Comparison of ENCODE assay signal across 16 mouse cellular contexts in the genomic region with DNA sequence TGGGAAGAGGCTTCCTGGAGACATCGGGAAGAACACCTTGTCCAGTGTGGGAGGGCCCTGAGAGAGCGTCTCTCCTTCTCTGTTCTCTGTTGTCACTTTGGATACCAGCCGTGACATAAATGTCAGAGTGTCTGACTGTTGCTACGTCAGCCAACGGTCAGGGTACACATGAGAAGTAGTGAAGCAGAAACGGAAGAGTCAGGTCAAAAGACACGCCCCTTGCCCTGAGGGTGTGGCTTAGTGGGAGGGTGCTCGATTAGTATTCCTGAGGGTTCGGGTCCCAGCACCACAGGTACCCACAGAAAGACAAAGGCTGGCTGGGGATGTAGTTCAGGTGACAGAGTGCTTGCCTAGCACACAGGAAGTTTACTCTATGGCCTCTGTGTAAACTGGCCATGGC. TPM values are rescaled to one million over a fixed set of nuclear protein-coding genes. Genes with fewer than 3 reads are reported as not detected.
A peak's percentile ranks its signal among the peaks of the same experiment; 100 is the strongest.
DNase-seq lines count a peak whose midpoint lies in the region; ATAC-seq and TF ChIP-seq lines count a peak whose summit lies in the region.
"Had no signal": no experiment of that assay in that cellular context is flagged by ENCODE, and none has a peak within 500 bp of the region (broad histone marks: within the 10 kb centered on the region; RNA-seq: fewer than 3 reads in every experiment).

No protein-coding gene starts in this region.

- WGBS in kidney, embryonic 15.5 days = 43% methylated on average over 9 of the region's 9 CpGs
- 37% methylated on average over 9 of the region's 9 CpGs for WGBS in liver, embryonic 12.5 days (ENCODE audit: insufficient replicate concordance)
- 57% methylated on average over 9 of the region's 9 CpGs for WGBS in midbrain, embryonic 11.5 days

- DNase-seq in kidney, adult 18-20 months = peak; percentile 44
- peak; percentile 91 for DNase-seq in R1 (ENCODE audit: low read depth, low spot score)
- no peak for DNase-seq in midbrain, embryonic 11.5 days (ENCODE audit: low spot score, missing footprints)
- DNase-seq in layer of hippocampus, adult 9-11 months = no peak
- DNase-seq: lung, embryonic 14.5 days; right cerebral cortex, postnatal 25 days; thymus, adult 18-20 months had no signal

- no peaks in the 10 kb centered on the region for H3K9me3 ChIP-seq in kidney, embryonic 15.5 days (replicated peaks)
- no peaks in the 10 kb centered on the region for H3K9me3 ChIP-seq in E14TG2a.4 (ENCODE audit: low read length)
- H3K9me3 ChIP-seq in liver, embryonic 12.5 days (replicated peaks) = no peaks in the 10 kb centered on the region
- no peaks in the 10 kb centered on the region for H3K9me3 ChIP-seq in midbrain, embryonic 11.5 days (ENCODE audit: control insufficient read depth, low read length)
- H3K9me3 ChIP-seq: embryonic facial prominence, embryonic 12.5 days had no signal

- H3K27ac ChIP-seq in kidney, embryonic 15.5 days = no peak overlapping the region
- H3K27ac ChIP-seq in liver, embryonic 12.5 days = no peak overlapping the region
- H3K27ac ChIP-seq in midbrain, embryonic 11.5 days (ENCODE audit: low read depth, low read length) = no peak overlapping the region
- H3K27ac ChIP-seq: embryonic facial prominence, embryonic 12.5 days had no signal

- H3K4me1 ChIP-seq in kidney, embryonic 15.5 days = peaks cover 21% of the 10 kb centered on the region
- H3K4me1 ChIP-seq in E14TG2a.4 (replicated peaks; ENCODE audit: low read depth, low read length) = peaks cover 93% of the 10 kb centered on the region
- peaks cover 24% of the 10 kb centered on the region for H3K4me1 ChIP-seq in liver, embryonic 12.5 days
- H3K4me1 ChIP-seq in midbrain, embryonic 11.5 days (ENCODE audit: control insufficient read depth, insufficient read depth, low read length) = no peaks in the 10 kb centered on the region

- H3K36me3 ChIP-seq in kidney, embryonic 15.5 days = peaks cover 25% of the 10 kb centered on the region
- H3K36me3 ChIP-seq in E14TG2a.4 (ENCODE audit: insufficient read depth, low read length) = peaks cover 48% of the 10 kb centered on the region
- H3K36me3 ChIP-seq in liver, embryonic 12.5 days = peaks cover 26% of the 10 kb centered on the region
- H3K36me3 ChIP-seq in midbrain, embryonic 11.5 days (ENCODE audit: control insufficient read depth, insufficient read depth, low read length) = peaks cover 3% of the 10 kb centered on the region; the same call in 1 of the 2 replicates

- TF ChIP-seq CTCF in E14TG2a.4 (conservative IDR thresholded peaks at IDR 0.05; ENCODE audit: low read length) = no peak

- H3K4me2 ChIP-seq in kidney, embryonic 15.5 days = no peak overlapping the region
- H3K4me2 ChIP-seq in liver, embryonic 12.5 days = peak overlapping the region; percentile 32
- no peak overlapping the region for H3K4me2 ChIP-seq in midbrain, embryonic 11.5 days
- H3K4me2 ChIP-seq: embryonic facial prominence, embryonic 12.5 days; lung, embryonic 14.5 days had no signal

- no peak for ATAC-seq in kidney, embryonic 15.5 days (replicated peaks; ENCODE audit: low FRiP score)
- ATAC-seq in liver, embryonic 12.5 days = no peak
- ATAC-seq in midbrain, embryonic 11.5 days (ENCODE audit: low FRiP score) = no peak
- ATAC-seq: CD4-positive, CD25-positive, alpha-beta regulatory T cell, adult 4 months; hindbrain, embryonic 16.5 days; midbrain, embryonic 16.5 days; Patski had no signal

- H3K4me3 ChIP-seq in kidney, embryonic 15.5 days (replicated peaks) = no peak overlapping the region
- peak overlapping the region; percentile 43 for H3K4me3 ChIP-seq in E14TG2a.4 (replicated peaks; ENCODE audit: low read length)
- no peak overlapping the region for H3K4me3 ChIP-seq in liver, embryonic 12.5 days
- no peak overlapping the region for H3K4me3 ChIP-seq in midbrain, embryonic 11.5 days (ENCODE audit: low read depth, low read length)
- H3K4me3 ChIP-seq: embryonic facial prominence, embryonic 12.5 days had no signal

- H3K9ac ChIP-seq in kidney, embryonic 15.5 days = no peak overlapping the region
- no peak overlapping the region for H3K9ac ChIP-seq in liver, embryonic 12.5 days
- no peak overlapping the region for H3K9ac ChIP-seq in midbrain, embryonic 11.5 days (ENCODE audit: low read length)
- H3K9ac ChIP-seq: embryonic facial prominence, embryonic 12.5 days; lung, embryonic 14.5 days had no signal

- H3K27me3 ChIP-seq in kidney, embryonic 15.5 days = no peaks in the 10 kb centered on the region
- peaks cover 3% of the 10 kb centered on the region for H3K27me3 ChIP-seq in E14TG2a.4 (ENCODE audit: insufficient read depth, low read length)
- peaks cover 42% of the 10 kb centered on the region for H3K27me3 ChIP-seq in liver, embryonic 12.5 days (replicated peaks)
- no peaks in the 10 kb centered on the region for H3K27me3 ChIP-seq in midbrain, embryonic 11.5 days (ENCODE audit: control insufficient read depth, insufficient read depth, low read length)
- H3K27me3 ChIP-seq: Patski had no signal

RNA-seq across cellular contexts. Expression of a gene that starts 17.5 kb away (rescaled TPM):
- polyA plus RNA-seq in kidney, embryonic 15.5 days (2015; fragmentation: Nextera tagmentation; extraction: Ambion mirVana) = 52.4 and 54.1 TPM in 2 replicates
- polyA plus RNA-seq in liver, embryonic 12.5 days (2016; fragmentation: Nextera tagmentation; extraction: Ambion mirVana) = 38.9 and 44.0 TPM in 2 replicates
- polyA plus RNA-seq in midbrain, embryonic 11.5 days (2014; fragmentation: Nextera tagmentation; extraction: Ambion mirVana) = 56.6 and 58.9 TPM in 2 replicates

RNA-seq across cellular contexts. Expression of a gene that starts 18.8 kb away (rescaled TPM):
- polyA plus RNA-seq in kidney, embryonic 15.5 days (2015; fragmentation: Nextera tagmentation; extraction: Ambion mirVana) = 0.10 and 0.53 TPM in 2 replicates
- 0.02 TPM in 1 of 2 replicates, not detected in the other for polyA plus RNA-seq in liver, embryonic 12.5 days (2016; fragmentation: Nextera tagmentation; extraction: Ambion mirVana)
- 0.03 TPM in 1 of 2 replicates, not detected in the other for polyA plus RNA-seq in midbrain, embryonic 11.5 days (2014; fragmentation: Nextera tagmentation; extraction: Ambion mirVana)
- polyA plus RNA-seq: heart, postnatal 0 days had no signal

RNA-seq across cellular contexts. Expression of a gene that starts 29.3 kb away (rescaled TPM):
- polyA plus RNA-seq in kidney, embryonic 15.5 days (2015; fragmentation: Nextera tagmentation; extraction: Ambion mirVana) = 3.8 and 3.9 TPM in 2 replicates
- 1.9 and 2.1 TPM in 2 replicates for polyA plus RNA-seq in liver, embryonic 12.5 days (2016; fragmentation: Nextera tagmentation; extraction: Ambion mirVana)
- 3.4 and 3.7 TPM in 2 replicates for polyA plus RNA-seq in midbrain, embryonic 11.5 days (2014; fragmentation: Nextera tagmentation; extraction: Ambion mirVana)

RNA-seq across cellular contexts. Expression of a gene that starts 52.6 kb away (rescaled TPM):
- polyA plus RNA-seq in kidney, embryonic 15.5 days (2015; fragmentation: Nextera tagmentation; extraction: Ambion mirVana) = 76.9 and 88.5 TPM in 2 replicates
- 27.1 and 31.3 TPM in 2 replicates for polyA plus RNA-seq in liver, embryonic 12.5 days (2016; fragmentation: Nextera tagmentation; extraction: Ambion mirVana)
- 92.6 and 101 TPM in 2 replicates for polyA plus RNA-seq in midbrain, embryonic 11.5 days (2014; fragmentation: Nextera tagmentation; extraction: Ambion mirVana)

Comparison
In these comparisons a context has a peak if more than half of its experiments do, and no peak if none do; other contexts are left out.
1. DNase-seq: peak in kidney, adult 18-20 months (single experiment) and R1 (single experiment); none in midbrain, embryonic 11.5 days (single experiment) and layer of hippocampus, adult 9-11 months (single experiment).